Mouse (Mus musculus): Measurements from ENCODE around the gene Gpr119. TPM values are rescaled to one million over a fixed set of nuclear protein-coding genes. Genes with fewer than 3 reads are reported as not detected.
A peak's percentile ranks its signal among the peaks of the same experiment; 100 is the strongest.

The Gpr119 gene
- polyA plus RNA-seq, 1 experiment from 2014 or later, result not detected

DNA sequence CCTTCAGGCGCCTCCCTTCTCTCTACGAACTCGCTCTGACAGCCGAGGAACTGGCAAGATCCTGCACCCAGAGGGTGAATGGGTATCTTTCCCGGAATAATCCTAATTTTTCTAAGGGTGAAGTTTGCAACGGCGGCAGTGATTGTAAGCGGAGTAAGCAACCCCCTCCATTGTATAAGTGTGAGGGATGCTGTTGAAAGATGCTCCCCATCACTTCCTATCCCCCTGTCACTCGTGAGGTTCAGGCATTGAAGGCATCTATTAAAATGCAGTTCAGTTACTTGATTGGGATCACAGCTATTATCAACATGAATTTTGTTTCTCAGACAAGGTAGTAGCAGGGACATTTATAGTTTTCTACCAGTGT lies 50.2 kb downstream of the Gpr119 start:
- ATAC-seq (ENCODE audit: insufficient read depth), result no peak
- Histone ChIP-seq H3K4me1 (replicated peaks) (peaks cover 6% of the 10 kb centered on the region; the same call in 1 of the 2 replicates), H3K27me3 (no peaks in the 10 kb centered on the region), H3K4me2 (peak overlapping the region; percentile 79), H3K9ac (peak overlapping the region; percentile 61), H3K4me3 (replicated peaks) (peak overlapping the region; percentile 74), H3K36me3 (replicated peaks) (no peaks in the 10 kb centered on the region), H3K9me3 (replicated peaks) (no peaks in the 10 kb centered on the region), H3K27ac (replicated peaks) (peak overlapping the region; percentile 33; the same call in 1 of the 2 replicates)
- WGBS (ENCODE audit: insufficient replicate concordance), result 23% methylated on average over 9 of the region's 9 CpGs

DNA sequence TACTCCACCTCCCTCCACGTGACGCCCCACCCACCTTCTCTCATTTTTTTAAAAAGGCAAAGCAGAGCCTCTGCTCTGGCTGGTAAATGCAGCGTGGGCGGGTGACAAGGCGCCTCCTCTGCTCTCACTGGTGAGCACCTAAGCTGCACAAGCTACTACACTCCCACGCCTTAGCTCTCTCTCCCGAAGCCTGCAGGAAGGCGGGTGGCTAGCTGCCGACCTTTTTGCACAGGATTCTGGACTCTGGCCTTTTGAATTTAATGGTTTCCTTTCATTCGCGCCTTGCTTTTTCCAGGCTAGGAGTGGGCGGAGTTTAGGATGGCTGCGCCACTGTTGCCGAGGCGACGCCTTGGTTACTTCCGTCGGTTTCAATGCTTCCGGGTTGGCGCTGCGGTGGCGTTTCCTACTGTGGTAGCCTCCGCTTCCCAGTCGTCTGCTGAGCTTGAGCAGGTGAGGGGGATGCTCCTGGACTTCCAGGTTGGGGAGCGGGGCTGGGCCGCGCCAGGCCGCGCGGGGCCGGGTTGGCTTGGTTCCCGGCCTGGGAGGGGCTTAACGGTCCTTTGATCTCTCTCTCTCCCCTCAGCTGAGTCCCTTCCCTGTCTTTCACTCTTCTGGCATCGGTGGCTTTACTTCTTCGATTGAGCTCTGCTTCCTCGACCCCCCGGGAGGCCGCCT lies 50.8 kb downstream of the Gpr119 start, which contains the start of gene Slc25a14:
TSS of gene Slc25a14 (plus strand) at position 35 of the 675 bp plus-strand sequence.
- 18% methylated on average over 38 of the region's 38 CpGs for WGBS (ENCODE audit: insufficient replicate concordance)
- Histone ChIP-seq H3K4me3 (replicated peaks) (peak within 1 kb of the TSS; percentile 74), H3K27ac (replicated peaks) (peak within 1 kb of the TSS; percentile 63), H3K36me3 (replicated peaks) (no peaks in the 10 kb centered on the region), H3K4me1 (replicated peaks) (peaks cover 6% of the 10 kb centered on the region; the same call in 1 of the 2 replicates), H3K9me3 (replicated peaks) (no peaks in the 10 kb centered on the region), H3K9ac (peak within 1 kb of the TSS; percentile 61), H3K4me2 (peak within 1 kb of the TSS; percentile 79), H3K27me3 (no peaks in the 10 kb centered on the region)
- peak; percentile 90 for ATAC-seq (ENCODE audit: insufficient read depth)

DNA sequence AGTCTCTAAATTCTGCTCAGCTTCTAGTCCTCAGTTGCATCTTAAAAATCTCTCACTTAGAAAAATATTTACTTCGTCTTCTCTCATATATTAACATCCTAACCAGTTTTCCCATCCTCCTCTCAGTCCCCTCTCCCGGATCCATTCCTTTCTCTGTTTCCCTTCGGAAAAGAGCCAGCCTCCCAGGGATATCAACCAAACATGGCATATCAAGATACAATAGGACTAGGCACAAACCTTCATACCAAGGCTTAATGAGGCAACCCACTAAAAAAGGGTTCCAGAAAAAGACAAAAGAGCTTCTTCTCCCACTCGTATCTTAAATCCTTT lies 51.3 kb downstream of the Gpr119 start:
- H3K27ac ChIP-seq (replicated peaks), result peak overlapping the region; percentile 63; the same call in 1 of the 2 replicates
- H3K9me3 ChIP-seq (replicated peaks), result no peaks in the 10 kb centered on the region
- H3K4me2 ChIP-seq, result peak overlapping the region; percentile 79
- no peaks in the 10 kb centered on the region for H3K27me3 ChIP-seq
- ATAC-seq (ENCODE audit: insufficient read depth), result no peak
- H3K4me1 ChIP-seq (replicated peaks), result peaks cover 6% of the 10 kb centered on the region; the same call in 1 of the 2 replicates
- no peaks in the 10 kb centered on the region for H3K36me3 ChIP-seq (replicated peaks)
- no peak overlapping the region for H3K9ac ChIP-seq
- H3K4me3 ChIP-seq (replicated peaks), result peak overlapping the region; percentile 74
- WGBS (ENCODE audit: insufficient replicate concordance), result 16% methylated on average over 4 of the region's 4 CpGs

Small RNA genes within 50 kb of the gene (microRNA-seq; reads per million reads assigned to microRNA genes)
- not detected for gene Gm27828

Other genes starting within 250 kb of the Gpr119 start
- gene Elf4, start 211.3 kb downstream of the Gpr119 start, polyA plus RNA-seq (2015; fragmentation: Nextera tagmentation; extraction: Ambion mirVana), result 2.3 and 2.4 TPM in 2 replicates
- 55.5 and 59.5 TPM in 2 replicates for gene Aifm1, start 160.9 kb downstream of the Gpr119 start, polyA plus RNA-seq (2015; fragmentation: Nextera tagmentation; extraction: Ambion mirVana)
- 0.39 and 0.48 TPM in 2 replicates for gene Rab33a, start 155.2 kb downstream of the Gpr119 start, polyA plus RNA-seq (2015; fragmentation: Nextera tagmentation; extraction: Ambion mirVana)
- gene Zfp280c, start 80.0 kb downstream of the Gpr119 start, polyA plus RNA-seq (2015; fragmentation: Nextera tagmentation; extraction: Ambion mirVana), result 2.1 and 2.3 TPM in 2 replicates
- 3.2 and 3.3 TPM in 2 replicates for gene Slc25a14, start 51.1 kb downstream of the Gpr119 start, polyA plus RNA-seq (2015; fragmentation: Nextera tagmentation; extraction: Ambion mirVana)
- 8.6 and 13.1 TPM in 2 replicates for gene Rbmx2, start 20.5 kb upstream of the Gpr119 start, polyA plus RNA-seq (2015; fragmentation: Nextera tagmentation; extraction: Ambion mirVana)
- gene Gm595, start 203.2 kb upstream of the Gpr119 start, polyA plus RNA-seq (2015; fragmentation: Nextera tagmentation; extraction: Ambion mirVana), result 0.03 TPM in 1 of 2 replicates, not detected in the other

All from liver, embryonic 15.5 days (tissue).